Mouse (Mus musculus): ENCODE measurements around the gene Vmn1r189.
"Not testable (repeated sequence)": the region's sequence is repeated elsewhere in the genome, so short reads cannot be mapped to it uniquely, and the experiment has no call there.

Vmn1r189 gene

GRCm38 (mm10) chr13:22105724-22106123, at the start of gene Vmn1r189:
TSS of gene Vmn1r189 (minus strand) at chr13:22105824.
- not testable (repeated sequence) for DNase-seq (ENCODE audit: low read depth, low spot score)

- DNase-seq (ENCODE audit: low read depth, low spot score): not testable (repeated sequence)
These were observed 31.1 kb upstream of the Vmn1r189 start for GRCm38 (mm10) chr13:22136495-22137293.

GRCm38 (mm10) chr13:22084140-22084539, 21.5 kb downstream of the Vmn1r189 start, which contains the start of gene Vmn1r188:
TSS of gene Vmn1r188 (plus strand) at chr13:22084440.
- not testable (repeated sequence) for DNase-seq (ENCODE audit: low read depth, low spot score)

GRCm38 (mm10) chr13:22063468-22063867, 42.2 kb downstream of the Vmn1r189 start:
- no peak for DNase-seq (ENCODE audit: low read depth, low spot score)

- DNase-seq (ENCODE audit: low read depth, low spot score): no peak
These were observed 44.2 kb downstream of the Vmn1r189 start for GRCm38 (mm10) chr13:22061422-22061821.

GRCm38 (mm10) chr13:22053754-22054153, 51.9 kb downstream of the Vmn1r189 start:
- DNase-seq (ENCODE audit: low read depth, low spot score): no peak

- no peak for DNase-seq (ENCODE audit: low read depth, low spot score)
These were observed 54.1 kb downstream of the Vmn1r189 start for GRCm38 (mm10) chr13:22051523-22051859.

GRCm38 (mm10) chr13:22050591-22051522, 54.8 kb downstream of the Vmn1r189 start:
- DNase-seq (ENCODE audit: low read depth, low spot score): peak; percentile 91
